In the genomic region with DNA sequence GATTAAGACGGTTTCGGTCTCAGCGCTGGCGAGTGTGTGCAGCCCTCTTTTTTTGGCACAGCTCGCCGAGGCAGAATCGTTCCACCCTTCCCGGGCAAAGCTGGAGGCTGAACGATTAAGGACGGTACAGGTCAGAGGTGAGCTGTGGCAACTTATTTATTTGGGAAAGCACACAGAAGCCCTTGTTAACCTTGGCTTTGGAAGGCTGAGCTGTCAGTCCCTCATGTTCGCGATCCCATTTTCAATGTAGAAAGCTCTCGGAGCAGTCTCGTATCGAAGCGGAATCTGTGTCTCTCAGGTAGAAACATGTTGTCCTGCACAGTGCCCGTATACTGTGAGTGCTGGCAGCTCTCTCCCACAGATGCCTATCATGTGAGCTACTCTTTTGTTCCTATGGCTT, we compare ENCODE assay signal across 12 mouse cellular contexts.
DNase-seq lines count a peak whose midpoint lies in the region; ATAC-seq and TF ChIP-seq lines count a peak whose summit lies in the region.
"Had no signal": no experiment of that assay in that cellular context is flagged by ENCODE, and none has a peak within 500 bp of the region (broad histone marks: within the 10 kb centered on the region; RNA-seq: fewer than 3 reads in every experiment).

No protein-coding gene starts in this region.

- no peaks in the 10 kb centered on the region for H3K4me1 ChIP-seq in heart, postnatal 0 days (ENCODE audit: control insufficient read depth, insufficient read depth)
- peaks cover 17% of the 10 kb centered on the region for H3K4me1 ChIP-seq in embryonic facial prominence, embryonic 15.5 days
- peaks cover 13% of the 10 kb centered on the region; the same call in 1 of the 2 replicates for H3K4me1 ChIP-seq in limb, embryonic 15.5 days

- TF ChIP-seq CTCF in heart, postnatal 0 days (IDR thresholded peaks at IDR 0.05; ENCODE audit: low read depth) = no peak

- no peaks in the 10 kb centered on the region for H3K9me3 ChIP-seq in heart, postnatal 0 days (replicated peaks; ENCODE audit: control insufficient read depth, low read length)
- H3K9me3 ChIP-seq in embryonic facial prominence, embryonic 15.5 days (replicated peaks) = no peaks in the 10 kb centered on the region
- H3K9me3 ChIP-seq in limb, embryonic 15.5 days = no peaks in the 10 kb centered on the region

- 37% methylated on average over 17 of the region's 17 CpGs for WGBS in heart, postnatal 0 days
- 39% methylated on average over 17 of the region's 17 CpGs for WGBS in embryonic facial prominence, embryonic 15.5 days
- WGBS in limb, embryonic 15.5 days = 38% methylated on average over 17 of the region's 17 CpGs

- TF ChIP-seq EP300 in heart, postnatal 0 days (IDR thresholded peaks at IDR 0.05; ENCODE audit: low read depth) = no peak

- no peak for ATAC-seq in heart, postnatal 0 days (ENCODE audit: insufficient read depth, low read depth)
- ATAC-seq in embryonic facial prominence, embryonic 15.5 days (ENCODE audit: insufficient number of reproducible peaks, low FRiP score, low TSS enrichment, low read depth) = no peak; the same call in 1 of the 2 replicates
- no peak for ATAC-seq in limb, embryonic 15.5 days (ENCODE audit: insufficient number of reproducible peaks, low FRiP score, low TSS enrichment, low read depth)

- peak overlapping the region; percentile 44 for H3K4me3 ChIP-seq in heart, postnatal 0 days (ENCODE audit: low read depth, low read length)
- H3K4me3 ChIP-seq in embryonic facial prominence, embryonic 15.5 days (replicated peaks) = peak overlapping the region; percentile 35
- H3K4me3 ChIP-seq in limb, embryonic 15.5 days = peak overlapping the region; percentile 31
- H3K4me3 ChIP-seq: erythroblast, embryonic 14.5 days had no signal

- peak overlapping the region; percentile 52; the same call in 1 of the 2 replicates for H3K9ac ChIP-seq in heart, postnatal 0 days (replicated peaks; ENCODE audit: low read depth, low read length)
- 0 out of 2 replicates have a peak overlapping the region, but pooled peaks have one; percentile 6 for H3K9ac ChIP-seq in embryonic facial prominence, embryonic 15.5 days
- no peak overlapping the region for H3K9ac ChIP-seq in limb, embryonic 15.5 days

- H3K4me2 ChIP-seq in heart, postnatal 0 days (ENCODE audit: low read depth, low read length) = peak overlapping the region; percentile 61
- H3K4me2 ChIP-seq in embryonic facial prominence, embryonic 15.5 days (replicated peaks) = peak overlapping the region; percentile 53
- peak overlapping the region; percentile 41 for H3K4me2 ChIP-seq in limb, embryonic 15.5 days

- H3K27me3 ChIP-seq in heart, postnatal 0 days (ENCODE audit: control insufficient read depth, insufficient read depth, low read length) = no peaks in the 10 kb centered on the region
- no peaks in the 10 kb centered on the region for H3K27me3 ChIP-seq in embryonic facial prominence, embryonic 15.5 days
- H3K27me3 ChIP-seq in limb, embryonic 15.5 days = no peaks in the 10 kb centered on the region

- DNase-seq in heart, postnatal 0 days (ENCODE audit: low spot score) = no peak
- DNase-seq in heart, adult 8-10 months (ENCODE audit: low spot score) = no peak
- peak; percentile 34 for DNase-seq in adrenal gland, postnatal 10 days
- DNase-seq in Muller cell, postnatal 12 days (ENCODE audit: inconsistent ontology term) = no peak
- no peak for DNase-seq in gastrocnemius, adult 18-20 months (ENCODE audit: low spot score)
- no peak for DNase-seq in natural killer cell, adult 2 months (ENCODE audit: low spot score in 2 of 2)
- DNase-seq: thymus, adult 2 months had no signal

- H3K36me3 ChIP-seq in heart, postnatal 0 days (replicated peaks; ENCODE audit: control insufficient read depth, insufficient read depth, low read length) = no peaks in the 10 kb centered on the region
- no peaks in the 10 kb centered on the region for H3K36me3 ChIP-seq in embryonic facial prominence, embryonic 15.5 days
- H3K36me3 ChIP-seq in limb, embryonic 15.5 days = no peaks in the 10 kb centered on the region
- H3K36me3 ChIP-seq: G1E had no signal

- no peak overlapping the region for H3K27ac ChIP-seq in heart, postnatal 0 days (ENCODE audit: low read depth)
- peak overlapping the region; percentile 88 for H3K27ac ChIP-seq in embryonic facial prominence, embryonic 15.5 days (replicated peaks)
- H3K27ac ChIP-seq in limb, embryonic 15.5 days = peak overlapping the region; percentile 81
- H3K27ac ChIP-seq: macrophage had no signal
